Mouse (Mus musculus): ENCODE results near the gene Tbc1d4. TPM values are rescaled to one million over a fixed set of nuclear protein-coding genes. Genes with fewer than 3 reads are reported as not detected.

Gene Tbc1d4
- total and polyA plus RNA-seq, 3 experiments = not detected

DNA sequence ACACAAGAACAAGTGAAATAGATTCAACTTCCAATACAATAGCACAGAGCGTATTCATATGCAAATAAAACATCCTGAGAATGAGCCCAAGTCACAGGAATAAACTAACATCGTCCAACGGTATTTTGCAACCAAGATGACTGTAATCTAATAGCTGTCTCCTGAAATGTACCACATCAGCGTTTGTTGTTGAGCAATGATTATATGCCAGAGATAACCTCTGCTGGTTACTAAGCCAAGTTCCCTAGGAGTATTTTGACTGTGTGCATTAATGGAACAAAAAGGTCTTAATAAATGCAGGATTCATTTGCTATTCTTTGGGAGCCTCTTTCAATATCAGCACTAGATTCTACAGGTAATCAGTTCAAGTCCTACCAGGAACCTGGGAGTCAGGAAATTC is 161.1 kb downstream of the Tbc1d4 start:
- H3K4me3 ChIP-seq (ENCODE audit: control insufficient read depth in 1 of 2, insufficient read depth in 1 of 2, low read depth in 2 of 2, low read length in 2 of 2) = no peak overlapping the region
- H3K9me3 ChIP-seq (replicated peaks; ENCODE audit: insufficient read depth, low read length) = no peaks in the 10 kb centered on the region
- no peaks in the 10 kb centered on the region for H3K79me2 ChIP-seq (ENCODE audit: control insufficient read depth, insufficient read depth, low read length, poor library complexity)
- no peak for DNase-seq (ENCODE audit: low read depth, low spot score)
- no peak for TF ChIP-seq HCFC1 (IDR thresholded peaks at IDR 0.05; ENCODE audit: low read depth, low read length)
- TF ChIP-seq BHLHE40 (IDR thresholded peaks at IDR 0.05; ENCODE audit: borderline replicate concordance, low read depth, low read length) = no peak
- no peak for TF ChIP-seq MYB (IDR thresholded peaks at IDR 0.05; ENCODE audit: low read depth, low read length)
- TF ChIP-seq MAZ (IDR thresholded peaks at IDR 0.05; ENCODE audit: low read depth, low read length) = no peak
- TF ChIP-seq USF2 (IDR thresholded peaks at IDR 0.05; ENCODE audit: borderline replicate concordance in 1 of 2, insufficient read depth in 1 of 2, low read depth in 1 of 2, low read length in 2 of 2) = no peak
- no peak for TF ChIP-seq EP300 (IDR thresholded peaks at IDR 0.05; ENCODE audit: low read depth in 1 of 2, low read length in 2 of 2)
- TF ChIP-seq SIN3A (IDR thresholded peaks at IDR 0.05; ENCODE audit: low read length) = no peak
- no peak for TF ChIP-seq MXI1 (IDR thresholded peaks at IDR 0.05; ENCODE audit: low read depth, low read length)
- TF ChIP-seq MAFK (IDR thresholded peaks at IDR 0.05; ENCODE audit: borderline replicate concordance, low read depth, low read length) = no peak
- no peak for TF ChIP-seq MAX (IDR thresholded peaks at IDR 0.05; ENCODE audit: low read length)
- TF ChIP-seq MYC (IDR thresholded peaks at IDR 0.05; ENCODE audit: low read depth, low read length) = no peak
- TF ChIP-seq NRF1 (IDR thresholded peaks at IDR 0.05; ENCODE audit: insufficient read depth, low read depth, low read length, poor library complexity, severe bottlenecking) = no peak
- no peak for TF ChIP-seq POLR2AphosphoS5 (IDR thresholded peaks at IDR 0.05; ENCODE audit: borderline replicate concordance, low read depth, low read length)
- TF ChIP-seq MEF2A (IDR thresholded peaks at IDR 0.05; ENCODE audit: extremely low read depth, insufficient replicate concordance, low read depth, low read length, poor library complexity, severe bottlenecking) = no peak
- TF ChIP-seq NELFE (IDR thresholded peaks at IDR 0.05; ENCODE audit: low read depth, low read length) = no peak
- no peak for TF ChIP-seq GATA1 (IDR thresholded peaks at IDR 0.05; ENCODE audit: low read depth, low read length)
- no peaks in the 10 kb centered on the region for H3K36me3 ChIP-seq (ENCODE audit: control insufficient read depth in 1 of 2, insufficient read depth in 2 of 2, low read length in 2 of 2)
- H3K27ac ChIP-seq (ENCODE audit: control insufficient read depth, low read depth, low read length) = no peak overlapping the region
- H3K27me3 ChIP-seq (ENCODE audit: control insufficient read depth in 1 of 2, insufficient read depth in 2 of 2, low read length in 2 of 2) = no peaks in the 10 kb centered on the region
- H3K9ac ChIP-seq (ENCODE audit: control insufficient read depth, low read depth, low read length, poor library complexity, severe bottlenecking) = no peak overlapping the region
- no peaks in the 10 kb centered on the region for H3K4me1 ChIP-seq (ENCODE audit: control insufficient read depth in 1 of 2, insufficient read depth in 2 of 2, low read length in 2 of 2)

DNA sequence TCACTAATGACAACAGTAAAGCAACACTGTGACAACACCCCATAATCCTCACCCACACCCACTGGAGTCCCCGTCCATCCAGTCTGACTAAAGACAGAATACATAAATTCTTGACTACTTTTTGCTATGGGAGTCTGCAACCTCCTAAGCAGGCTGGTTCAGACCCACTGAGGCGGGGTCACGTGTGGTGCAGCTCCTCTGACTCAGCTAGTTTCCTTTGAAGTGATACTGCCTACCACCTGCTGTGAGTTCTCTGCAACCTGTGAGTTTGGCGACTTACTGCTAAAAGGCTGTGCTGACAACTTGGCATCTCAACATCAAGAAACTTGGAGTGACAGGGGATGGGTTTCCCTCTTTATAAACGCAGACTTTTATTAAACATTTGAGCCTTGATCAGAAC is 163.8 kb downstream of the Tbc1d4 start:
- Histone ChIP-seq H3K4me1 (ENCODE audit: control insufficient read depth in 1 of 2, insufficient read depth in 2 of 2, low read length in 2 of 2) (no peaks in the 10 kb centered on the region), H3K4me3 (ENCODE audit: control insufficient read depth in 1 of 2, insufficient read depth in 1 of 2, low read depth in 2 of 2, low read length in 2 of 2) (no peak overlapping the region), H3K9me3 (replicated peaks; ENCODE audit: insufficient read depth, low read length) (no peaks in the 10 kb centered on the region), H3K27me3 (ENCODE audit: control insufficient read depth in 1 of 2, insufficient read depth in 2 of 2, low read length in 2 of 2) (no peaks in the 10 kb centered on the region), H3K36me3 (ENCODE audit: control insufficient read depth in 1 of 2, insufficient read depth in 2 of 2, low read length in 2 of 2) (no peaks in the 10 kb centered on the region), H3K27ac (ENCODE audit: control insufficient read depth, low read depth, low read length) (no peak overlapping the region), H3K9ac (ENCODE audit: control insufficient read depth, low read depth, low read length, poor library complexity, severe bottlenecking) (no peak overlapping the region), H3K79me2 (ENCODE audit: control insufficient read depth, insufficient read depth, low read length, poor library complexity) (no peaks in the 10 kb centered on the region)
- no peak for DNase-seq (ENCODE audit: low read depth, low spot score)
- TF ChIP-seq BHLHE40 (IDR thresholded peaks at IDR 0.05; ENCODE audit: borderline replicate concordance, low read depth, low read length) (no peak), TCF12 (IDR thresholded peaks at IDR 0.05; ENCODE audit: low read depth, low read length) (no peak), MXI1 (IDR thresholded peaks at IDR 0.05; ENCODE audit: low read depth, low read length) (no peak), ZKSCAN1 (IDR thresholded peaks at IDR 0.05; ENCODE audit: low read depth, low read length) (no peak), CTCF (IDR thresholded peaks at IDR 0.05 in 2 of 3, conservative IDR thresholded peaks at IDR 0.05 in 1 of 3; ENCODE audit: control insufficient read depth in 1 of 3, insufficient read depth in 1 of 3, low read depth in 2 of 3, low read length in 3 of 3, poor library complexity in 1 of 3, severe bottlenecking in 1 of 3) (no peak), TAL1 (IDR thresholded peaks at IDR 0.05; ENCODE audit: low read length) (no peak), GABPA (IDR thresholded peaks at IDR 0.05; ENCODE audit: low read depth, low read length) (no peak), USF1 (IDR thresholded peaks at IDR 0.05; ENCODE audit: low read depth, low read length) (no peak), GATA1 (IDR thresholded peaks at IDR 0.05; ENCODE audit: low read depth, low read length) (no peak)

Data from MEL (cell line).